Mouse (Mus musculus) kidney, postnatal 14 days (tissue): ENCODE results near the gene Tifab.

Source experiments
- DNase-seq: peaks from one replicate; pipeline ENCODE4 v3.0.0; 2022; ENCODE audit warnings: mixed read lengths

The Tifab gene

DNA sequence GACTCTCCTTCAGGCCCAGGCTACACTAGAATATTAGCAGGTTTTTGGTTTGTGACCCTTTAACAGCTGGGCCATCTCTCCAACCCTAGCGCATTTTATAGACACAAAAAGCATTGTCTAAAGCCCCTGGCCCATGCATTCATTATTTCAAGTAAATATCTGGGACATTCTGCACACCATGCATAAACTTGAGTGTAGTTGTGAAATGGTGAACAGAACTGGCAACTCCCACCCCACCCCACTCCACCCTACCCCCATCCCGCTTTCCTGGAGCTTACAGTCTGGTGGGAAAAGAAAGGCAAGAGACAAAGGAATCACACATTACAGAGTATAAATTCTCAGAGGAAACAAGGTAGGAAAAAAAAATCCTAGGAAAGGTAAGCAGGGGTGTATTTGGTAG, 42.5 kb downstream of the Tifab start, which contains the start of gene H2afy:
Gene H2afy (minus strand): TSS at position 162 of the 400 bp plus-strand sequence.
- no peak for DNase-seq

DNA sequence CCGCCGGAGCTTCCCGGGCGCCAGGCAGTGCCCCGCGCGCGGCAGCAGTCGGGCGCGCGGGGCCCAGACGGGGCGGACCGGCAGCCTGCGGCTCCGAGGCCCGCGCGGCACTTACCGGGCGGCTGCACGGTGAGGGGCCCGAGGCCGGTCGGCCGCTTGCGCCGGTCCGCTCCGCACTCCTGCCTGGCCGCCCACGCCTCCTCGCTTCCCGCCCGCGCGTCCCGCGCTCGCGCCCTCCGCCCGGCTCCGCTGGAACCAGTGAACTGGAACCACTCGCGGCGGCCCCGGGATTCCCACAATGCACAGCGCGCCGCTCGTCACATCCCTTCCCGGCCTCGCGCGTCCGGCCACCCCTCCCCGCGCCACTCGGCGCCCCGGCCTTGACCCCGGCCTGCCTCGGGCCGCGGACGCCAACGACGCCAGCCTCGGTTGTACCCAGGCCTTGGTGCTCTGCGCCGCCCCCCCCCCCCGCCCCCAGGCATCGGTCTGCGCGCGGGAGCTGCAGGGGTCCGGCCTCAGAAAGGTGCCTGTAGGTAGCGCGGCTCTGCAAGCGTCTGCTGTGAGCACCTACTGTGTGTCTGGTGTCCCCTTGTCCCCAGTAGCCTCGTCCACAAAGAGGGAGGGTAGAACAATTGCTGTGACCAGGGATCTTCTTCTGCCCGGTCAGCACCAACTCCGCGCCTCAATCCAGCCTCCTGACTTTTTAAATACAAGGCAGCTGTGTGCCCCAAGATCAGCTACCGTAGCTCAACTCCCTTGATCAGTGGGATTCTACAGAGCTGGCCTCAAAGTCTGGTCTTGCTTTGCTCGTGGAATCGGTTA, 43.2 kb downstream of the Tifab start:
- DNase-seq = peak; percentile 94

GRCm38 (mm10) chr13:56134631-56135181, 44.0 kb downstream of the Tifab start:
- DNase-seq = no peak

GRCm38 (mm10) chr13:56134031-56134430, 44.7 kb downstream of the Tifab start:
- no peak for DNase-seq

- DNase-seq = no peak
Measured at GRCm38 (mm10) chr13:56132941-56133340, 45.7 kb downstream of the Tifab start.

DNA sequence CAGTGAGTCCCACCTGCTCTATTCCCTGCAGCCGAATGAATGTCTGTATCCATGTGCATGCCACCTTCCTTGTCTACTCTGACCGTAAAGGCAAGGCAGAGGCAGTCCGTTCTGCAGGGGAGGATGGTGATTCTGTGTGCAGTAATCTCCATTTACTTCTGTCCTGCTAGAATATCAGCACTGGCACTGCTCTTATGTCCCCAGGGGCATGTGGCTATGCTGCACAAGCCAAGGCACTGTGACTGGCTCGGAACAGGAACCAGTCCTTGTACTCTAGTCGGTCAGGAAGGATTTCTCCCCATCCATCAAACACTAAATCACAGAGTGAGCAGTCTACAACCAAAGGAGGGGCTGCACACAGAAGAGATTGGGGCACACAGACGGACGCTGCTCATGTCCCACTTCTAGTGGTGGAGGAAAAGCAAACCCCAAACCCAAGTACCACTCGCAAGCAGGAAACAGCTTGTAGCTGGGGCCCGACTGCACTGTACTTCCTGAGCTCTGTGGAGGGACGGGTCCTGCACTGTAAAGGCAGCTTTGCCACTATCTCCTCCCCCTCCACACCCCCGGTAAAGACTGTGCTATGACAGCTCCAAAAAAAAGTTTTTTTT, 46.3 kb downstream of the Tifab start:
- DNase-seq = peak; percentile 33

- no peak for DNase-seq
Measured at GRCm38 (mm10) chr13:56130544-56130943, 48.1 kb downstream of the Tifab start.

- no peak for DNase-seq
Measured at GRCm38 (mm10) chr13:56129578-56129977, 49.1 kb downstream of the Tifab start.

DNA sequence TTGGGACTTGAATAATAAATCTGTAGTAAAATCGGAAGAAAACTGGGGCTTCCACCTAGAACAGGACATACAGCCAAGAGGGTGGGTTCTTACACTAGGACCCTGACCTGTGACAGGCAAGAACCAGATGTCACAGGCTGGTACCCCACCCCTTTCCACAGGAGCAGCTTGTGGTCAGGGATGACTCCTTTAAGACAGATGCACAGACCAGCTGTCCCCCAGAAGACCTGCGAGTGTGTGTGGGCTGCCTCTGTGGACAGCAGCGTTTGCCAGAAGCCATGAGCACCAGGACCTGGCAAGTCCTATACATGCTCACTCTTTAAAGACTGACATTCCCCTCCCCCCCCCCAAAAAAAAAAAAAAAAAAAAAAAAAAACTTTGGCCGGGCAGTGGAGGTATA, 49.7 kb downstream of the Tifab start:
- no peak for DNase-seq

- DNase-seq = no peak
Measured at GRCm38 (mm10) chr13:56125632-56126031, 53.1 kb downstream of the Tifab start.
